Mouse (Mus musculus) lung, postnatal 0 days (tissue): ENCODE measurements around the gene Actr1a.

Experiments
- CTCF ChIP-seq: IDR thresholded peaks from 2 replicates; pipeline ENCODE4 v1.5.1; 2016; ENCODE audit warnings: antibody characterized with exemption, mild to moderate bottlenecking
- EP300 ChIP-seq: IDR thresholded peaks from 2 replicates; pipeline ENCODE4 v1.6.1; 2016; ENCODE audit warnings: antibody characterized with exemption, mild to moderate bottlenecking, control low read depth

DNA sequence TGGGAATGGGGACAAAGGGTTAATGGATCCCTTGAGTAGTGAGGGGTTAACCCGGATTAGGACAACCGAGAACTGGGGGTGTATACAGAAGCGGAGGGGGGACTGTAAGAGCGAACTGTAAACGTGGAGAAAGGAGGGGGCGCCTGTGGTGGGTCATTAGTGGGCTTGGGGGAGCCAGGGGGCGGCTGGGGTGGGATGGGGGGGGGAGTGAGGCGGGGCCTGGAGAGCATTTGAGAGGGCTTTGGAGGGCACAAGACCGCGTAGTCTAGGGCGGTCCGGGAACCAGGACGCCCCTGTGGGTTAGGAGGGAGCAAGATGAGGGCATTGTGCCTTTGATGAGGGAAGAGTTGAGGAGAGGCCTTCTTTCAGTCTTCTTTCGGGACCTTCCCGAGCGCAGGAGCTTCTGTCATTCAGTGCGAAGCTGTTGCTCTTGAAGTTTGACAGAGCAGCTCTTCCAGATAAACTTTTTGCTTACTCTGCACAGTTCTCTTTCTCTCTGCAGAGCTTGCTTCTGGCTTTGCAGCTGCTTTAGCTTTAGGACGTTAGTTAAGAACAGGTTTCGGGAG is 2.0 kb upstream of the Actr1a start:
- no peak for TF ChIP-seq EP300
- TF ChIP-seq CTCF: no peak
